Mouse (Mus musculus): Measurements from ENCODE around the gene Plekho1.
A peak's percentile ranks its signal among the peaks of the same experiment; 100 is the strongest.

Plekho1 gene

GRCm38 (mm10) chr3:95945731-95946240, 50.0 kb downstream of the Plekho1 start:
- no peak for DNase-seq

GRCm38 (mm10) chr3:95944742-95945141, 51.1 kb downstream of the Plekho1 start:
- no peak for DNase-seq

GRCm38 (mm10) chr3:95943226-95943625, 52.6 kb downstream of the Plekho1 start:
- DNase-seq = no peak

- no peak for DNase-seq
These were observed 53.1 kb downstream of the Plekho1 start for GRCm38 (mm10) chr3:95942749-95943148.

GRCm38 (mm10) chr3:95938835-95939234, 57.0 kb downstream of the Plekho1 start:
- peak; percentile 65 for DNase-seq

Data from thymus, postnatal 4 days (tissue).